Mouse (Mus musculus) heart, embryonic 12.5 days (tissue): ENCODE measurements around the gene Hist1h2bp. TPM values are rescaled to one million over a fixed set of nuclear protein-coding genes. Genes with fewer than 3 reads are reported as not detected.
"Not testable (repeated sequence)": the region's sequence is repeated elsewhere in the genome, so short reads cannot be mapped to it uniquely, and the experiment has no call there.

Source experiments
- ATAC-seq: fragments of 200-750 bp; cut with Nextera tagmentation; 2 replicates; pipeline ENCODE4 v1.8.0; 2017; ENCODE audit warnings: moderate TSS enrichment, moderate library complexity; ENCODE audit not compliant: insufficient number of reproducible peaks, low FRiP score
- H3K27ac ChIP-seq: fragments of 300-500 bp; sonication (generic); 2 replicates; pipeline ENCODE4 v1.5.1; 2016; ENCODE audit warnings: mild to moderate bottlenecking, moderate library complexity; ENCODE audit not compliant: poor library complexity, severe bottlenecking
- H3K27me3 ChIP-seq: fragments of 300-500 bp; sonication (generic); replicated peaks from 2 replicates; pipeline ENCODE4 v1.6.1; 2016; ENCODE audit warnings: mild to moderate bottlenecking, moderate library complexity
- H3K36me3 ChIP-seq: fragments of 300-500 bp; sonication (generic); 2 replicates; pipeline ENCODE4 v1.6.1; 2016; ENCODE audit warnings: mild to moderate bottlenecking, moderate library complexity
- H3K4me1 ChIP-seq: fragments of 300-500 bp; sonication (generic); replicated peaks from 2 replicates; pipeline ENCODE4 v1.6.1; 2016; ENCODE audit warnings: mild to moderate bottlenecking
- H3K4me2 ChIP-seq: fragments of 300-500 bp; sonication (generic); 2 replicates; pipeline ENCODE4 v1.6.1; 2016; ENCODE audit warnings: mild to moderate bottlenecking, moderate library complexity
- H3K4me3 ChIP-seq: fragments of 300-500 bp; sonication (generic); 2 replicates; pipeline ENCODE4 v1.5.1; 2016; ENCODE audit warnings: mild to moderate bottlenecking
- H3K9ac ChIP-seq: fragments of 300-500 bp; sonication (generic); 2 replicates; pipeline ENCODE4 v1.6.1; 2016; ENCODE audit warnings: mild to moderate bottlenecking, moderate library complexity
- H3K9me3 ChIP-seq: fragments of 300-500 bp; sonication (generic); replicated peaks from 2 replicates; pipeline ENCODE4 v1.6.1; 2016; ENCODE audit warnings: mild to moderate bottlenecking, moderate library complexity
- WGBS: fragments of 180-500 bp; shearing (Covaris S2); methylation state at CpG from one replicate; pipeline ENCODE4 v1.1.7; 2016; 5-methylcytosine and 5-hydroxymethylcytosine counted together
- polyA plus RNA-seq: library from polyadenylated mRNA; unstranded; fragments of >200 nt; fragmentation: Nextera tagmentation; extraction: Ambion mirVana; gene quantifications from 2 replicates; pipeline ENCODE4 v1.2.1, GENCODE M21; 2016

The Hist1h2bp gene
- 1.3 and 1.4 TPM in 2 replicates for polyA plus RNA-seq

GRCm38 (mm10) chr13:21786899-21787629 is at the start of gene Hist1h2bp, which contains the start of gene Hist1h2an:
TSS of gene Hist1h2bp (plus strand) at chr13:21787461.
TSS of gene Hist1h2an (minus strand) at chr13:21787218.
- not testable (repeated sequence) for H3K36me3 ChIP-seq, H3K9me3 ChIP-seq, H3K27me3 ChIP-seq
- Histone ChIP-seq H3K4me1 (peaks cover 32% of the 10 kb centered on the region), H3K9ac (peak within 1 kb of the TSS; percentile 67; the same call in 1 of the 2 replicates), H3K27ac (peak within 1 kb of the TSS; percentile 83), H3K4me3 (peak within 1 kb of the TSS; percentile 42), H3K4me2 (peak within 1 kb of the TSS; percentile 65)
- ATAC-seq = peak; percentile 94
- under 1% methylated on average over 43 of the region's 63 CpGs for WGBS

DNA sequence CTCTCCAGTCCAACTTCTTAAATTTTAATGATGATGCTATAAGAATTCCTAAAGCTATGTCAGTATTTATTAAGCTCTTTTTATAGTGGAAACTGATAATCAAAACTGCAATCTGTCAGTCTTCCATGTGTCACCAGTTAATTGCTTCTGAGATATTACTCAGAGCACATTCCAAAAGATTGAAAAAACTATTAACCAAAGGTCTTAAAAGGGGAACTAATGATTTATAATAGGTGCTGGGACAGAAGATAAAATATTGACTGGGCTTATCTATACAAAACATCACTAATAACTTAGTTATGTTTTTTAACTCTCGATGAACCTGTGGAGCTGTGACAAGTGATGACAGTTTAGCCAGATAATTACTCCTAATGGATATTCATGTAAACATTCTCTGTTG is 42.3 kb upstream of the Hist1h2bp start:
- Histone ChIP-seq H3K4me2 (no peak overlapping the region), H3K9ac (no peak overlapping the region), H3K9me3 (no peaks in the 10 kb centered on the region), H3K4me1 (peaks cover 14% of the 10 kb centered on the region), H3K36me3 (no peaks in the 10 kb centered on the region), H3K4me3 (no peak overlapping the region), H3K27ac (no peak overlapping the region), H3K27me3 (no peaks in the 10 kb centered on the region)
- WGBS = 73% methylated on average over 1 of the region's 1 CpGs
- ATAC-seq = no peak

DNA sequence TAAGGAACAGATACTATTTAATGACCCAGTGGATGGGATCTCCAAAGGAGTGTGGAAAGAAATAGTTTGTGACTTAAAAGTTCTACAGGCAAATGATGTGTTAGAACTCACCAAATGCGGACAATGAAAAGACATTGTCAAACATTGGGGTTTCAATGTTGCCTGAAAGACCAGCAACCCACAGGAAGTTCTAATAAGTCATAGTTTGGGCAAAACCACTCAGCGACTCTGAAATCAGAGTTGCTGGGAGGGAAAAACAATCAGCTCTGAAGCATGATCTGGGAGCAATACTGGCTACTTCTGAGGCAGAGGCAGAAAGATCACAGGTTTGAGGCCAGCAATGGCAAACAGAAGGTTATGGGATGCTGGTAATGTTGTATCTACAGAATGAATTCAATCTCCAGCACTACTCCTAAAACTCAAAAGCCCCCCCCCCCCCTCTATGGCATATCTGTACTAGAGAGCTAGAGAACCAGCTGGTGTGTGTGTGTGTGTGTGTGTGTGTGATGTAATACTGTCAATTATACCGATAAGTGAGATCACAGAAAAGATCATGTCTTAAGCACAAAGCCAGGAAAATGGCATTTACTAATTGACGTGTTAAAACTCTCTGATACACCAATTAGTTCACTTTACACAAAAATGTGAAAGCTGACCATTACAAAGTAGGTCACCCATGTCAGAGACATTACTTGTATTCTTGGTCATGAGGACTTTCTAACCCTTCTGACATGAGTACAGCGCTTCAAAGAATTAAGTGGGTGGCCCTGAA is 37.7 kb upstream of the Hist1h2bp start:
- Histone ChIP-seq H3K27me3 (no peaks in the 10 kb centered on the region), H3K4me1 (peaks cover 18% of the 10 kb centered on the region), H3K4me3 (peak overlapping the region; percentile 50), H3K9ac (peak overlapping the region; percentile 78), H3K27ac (peak overlapping the region; percentile 90), H3K36me3 (no peaks in the 10 kb centered on the region), H3K9me3 (no peaks in the 10 kb centered on the region), H3K4me2 (peak overlapping the region; percentile 87)
- WGBS = 9% methylated on average over 5 of the region's 5 CpGs
- no peak for ATAC-seq

DNA sequence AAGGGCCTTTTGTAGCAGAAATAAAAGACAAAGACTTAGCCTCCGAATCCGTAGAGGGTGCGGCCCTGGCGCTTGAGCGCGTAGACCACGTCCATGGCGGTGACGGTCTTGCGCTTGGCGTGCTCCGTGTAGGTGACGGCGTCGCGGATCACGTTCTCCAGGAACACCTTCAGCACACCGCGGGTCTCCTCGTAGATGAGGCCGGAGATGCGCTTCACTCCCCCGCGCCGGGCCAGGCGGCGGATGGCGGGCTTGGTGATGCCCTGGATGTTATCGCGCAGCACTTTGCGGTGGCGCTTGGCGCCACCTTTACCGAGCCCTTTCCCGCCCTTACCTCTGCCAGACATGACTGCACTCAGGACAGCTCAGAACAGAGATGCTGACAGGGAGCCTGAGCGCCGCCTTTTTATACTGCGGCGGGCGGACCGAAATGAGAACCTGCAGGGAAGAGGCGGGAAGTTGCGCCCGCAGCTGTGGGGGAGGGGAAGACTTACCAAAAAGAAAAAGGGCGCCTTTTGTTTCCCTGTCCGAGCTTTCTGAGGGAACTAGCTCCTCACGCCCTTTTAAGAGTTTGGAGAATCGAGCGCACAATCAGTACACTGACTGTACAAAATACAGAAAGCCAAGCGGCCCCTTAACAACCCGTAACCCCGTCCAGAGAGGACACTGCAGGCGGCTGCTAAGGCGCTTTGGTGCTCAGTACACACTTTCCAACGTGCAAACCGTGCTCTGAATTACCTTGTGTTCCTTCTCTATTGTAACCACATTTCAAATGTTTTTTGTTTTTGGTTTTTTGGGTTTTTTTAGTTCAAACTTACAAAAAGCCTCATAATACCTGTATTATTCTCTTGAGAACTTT is 36.9 kb upstream of the Hist1h2bp start, which contains the start of gene Hist1h4k:
Gene Hist1h4k, minus strand, starts transcription at position 347 of the 859 bp plus-strand sequence.
- H3K4me3 ChIP-seq = peak within 1 kb of the TSS; percentile 50
- H3K36me3 ChIP-seq, H3K9me3 ChIP-seq, H3K27me3 ChIP-seq: not testable (repeated sequence)
- ATAC-seq = peak; percentile 78
- peak within 1 kb of the TSS; percentile 78 for H3K9ac ChIP-seq
- H3K4me1 ChIP-seq = peaks cover 18% of the 10 kb centered on the region
- peak within 1 kb of the TSS; percentile 87 for H3K4me2 ChIP-seq
- under 1% methylated on average over 48 of the region's 56 CpGs for WGBS
- peak within 1 kb of the TSS; percentile 90 for H3K27ac ChIP-seq

DNA sequence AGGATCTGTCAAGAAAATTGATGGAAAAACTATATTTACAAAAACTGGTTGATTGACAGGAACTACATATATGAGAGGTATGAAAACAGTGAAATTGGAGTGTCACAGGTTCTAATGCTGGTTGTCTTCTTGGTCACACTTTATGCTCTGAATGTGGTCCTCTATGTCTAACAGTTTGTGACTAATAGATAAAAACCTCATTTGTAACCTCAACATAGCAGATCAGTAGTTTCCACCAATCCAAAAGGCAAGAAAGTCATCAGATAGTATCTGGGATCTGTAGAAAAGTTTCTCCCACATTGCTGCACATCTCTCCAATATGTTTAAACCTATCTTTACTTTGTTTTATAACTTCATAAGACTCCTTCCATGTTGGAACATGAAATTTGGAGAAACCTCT is 35.8 kb upstream of the Hist1h2bp start:
- H3K9me3 ChIP-seq = no peaks in the 10 kb centered on the region
- no peaks in the 10 kb centered on the region for H3K36me3 ChIP-seq
- H3K4me3 ChIP-seq = no peak overlapping the region
- no peak overlapping the region for H3K4me2 ChIP-seq
- H3K9ac ChIP-seq = no peak overlapping the region
- H3K27me3 ChIP-seq = no peaks in the 10 kb centered on the region
- no peak for ATAC-seq
- H3K4me1 ChIP-seq = peaks cover 18% of the 10 kb centered on the region
- H3K27ac ChIP-seq = no peak overlapping the region

DNA sequence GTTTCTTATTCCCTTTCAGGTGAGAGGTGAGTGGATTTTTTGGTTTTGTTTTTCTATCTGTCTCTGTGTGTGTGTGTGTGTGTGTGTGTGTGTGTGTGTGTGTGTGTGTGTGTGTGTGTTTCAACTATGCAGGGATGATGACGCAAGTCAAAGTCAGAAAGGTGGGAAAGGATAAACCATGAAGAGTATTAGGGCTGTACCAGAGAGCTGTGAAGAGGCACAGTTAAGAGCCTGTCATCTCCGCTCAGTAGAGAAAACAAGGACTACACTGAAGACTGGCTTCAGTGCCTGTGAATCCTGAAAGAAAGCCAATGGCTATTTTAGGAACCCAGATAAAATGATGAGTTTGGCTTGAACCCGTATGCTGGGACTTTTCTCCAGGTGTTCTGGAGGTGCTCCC is 35.4 kb upstream of the Hist1h2bp start:
- peak overlapping the region; percentile 48 for H3K4me2 ChIP-seq
- WGBS = 28% methylated on average over 3 of the region's 3 CpGs
- H3K27ac ChIP-seq = peak overlapping the region; percentile 40; the same call in 1 of the 2 replicates
- no peak overlapping the region for H3K9ac ChIP-seq
- no peaks in the 10 kb centered on the region for H3K27me3 ChIP-seq
- no peaks in the 10 kb centered on the region for H3K9me3 ChIP-seq
- no peak overlapping the region for H3K4me3 ChIP-seq
- ATAC-seq = no peak
- H3K36me3 ChIP-seq = no peaks in the 10 kb centered on the region
- H3K4me1 ChIP-seq = peaks cover 18% of the 10 kb centered on the region

DNA sequence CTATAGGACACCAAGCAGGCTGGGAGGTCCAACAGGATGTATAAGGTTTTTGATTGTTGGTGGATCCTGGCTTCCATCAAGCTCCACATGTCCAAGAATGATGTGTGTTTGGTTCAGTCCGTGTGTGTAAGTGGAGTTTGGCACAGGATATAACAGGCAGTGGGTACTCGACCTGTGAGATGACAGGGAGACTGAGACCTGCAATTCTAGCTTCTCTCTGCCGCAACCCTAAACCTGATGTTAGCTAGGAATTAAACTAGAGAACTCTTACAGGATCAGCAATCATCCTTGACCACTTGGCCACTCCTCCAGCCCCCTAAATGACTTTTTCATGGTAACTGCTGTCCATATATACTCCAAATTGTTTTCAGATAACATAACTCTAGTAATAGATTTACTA is 34.9 kb upstream of the Hist1h2bp start:
- Histone ChIP-seq H3K4me1 (peaks cover 16% of the 10 kb centered on the region), H3K9me3 (no peaks in the 10 kb centered on the region), H3K27me3 (no peaks in the 10 kb centered on the region), H3K4me2 (peak overlapping the region; percentile 48), H3K9ac (peak overlapping the region; percentile 51; the same call in 1 of the 2 replicates), H3K4me3 (0 out of 2 replicates have a peak overlapping the region, but pooled peaks have one; percentile 6), H3K36me3 (no peaks in the 10 kb centered on the region), H3K27ac (peak overlapping the region; percentile 66)
- ATAC-seq = no peak
- 23% methylated on average over 3 of the region's 3 CpGs for WGBS

GRCm38 (mm10) chr13:21753051-21753523 is 34.2 kb upstream of the Hist1h2bp start:
- H3K27ac ChIP-seq = peak overlapping the region; percentile 96
- no peak; the same call in 1 of the 2 replicates for ATAC-seq
- H3K9ac ChIP-seq = peak overlapping the region; percentile 78
- 4% methylated on average over 10 of the region's 10 CpGs for WGBS
- H3K27me3 ChIP-seq = no peaks in the 10 kb centered on the region
- H3K36me3 ChIP-seq = no peaks in the 10 kb centered on the region
- no peaks in the 10 kb centered on the region for H3K9me3 ChIP-seq
- H3K4me3 ChIP-seq = peak overlapping the region; percentile 49
- peaks cover 13% of the 10 kb centered on the region for H3K4me1 ChIP-seq
- peak overlapping the region; percentile 86 for H3K4me2 ChIP-seq

GRCm38 (mm10) chr13:21753524-21754285 is 33.6 kb upstream of the Hist1h2bp start, which contains the start of the genes Hist1h2ak and Hist1h2bn:
TSS of gene Hist1h2ak (minus strand) at chr13:21753827.
TSS of gene Hist1h2bn (plus strand) at chr13:21754123.
- Histone ChIP-seq H3K4me3 (peak within 1 kb of the TSS; percentile 58), H3K4me2 (peak within 1 kb of the TSS; percentile 86), H3K4me1 (peaks cover 13% of the 10 kb centered on the region), H3K9ac (peak within 1 kb of the TSS; percentile 78), H3K27ac (peak within 1 kb of the TSS; percentile 96)
- H3K9me3 ChIP-seq, H3K27me3 ChIP-seq, H3K36me3 ChIP-seq: not testable (repeated sequence)
- peak; percentile 94 for ATAC-seq
- WGBS = under 1% methylated on average over 50 of the region's 50 CpGs
